Mouse (Mus musculus) T-helper 17 cell (primary cell): ENCODE measurements at regions not wholly inside any gene's neighbourhood (a gene's known extent, or its start where the extent isn't known, plus 50 kb on each side); places are given as distances from the start of the nearest gene placed in this dataset.

Experiments used
- in situ Hi-C, 2 experiments: fragments of 300-600 bp; cut with MboI, MseI; formaldehyde crosslinking; loops; 1 replicate in 1 of 2; 2 replicates in 1 of 2; pipeline ENCODE4 v1.15.1; 2025; ENCODE audit warnings: high pct_unique_total_duplicates in 2 of 2

DNA sequence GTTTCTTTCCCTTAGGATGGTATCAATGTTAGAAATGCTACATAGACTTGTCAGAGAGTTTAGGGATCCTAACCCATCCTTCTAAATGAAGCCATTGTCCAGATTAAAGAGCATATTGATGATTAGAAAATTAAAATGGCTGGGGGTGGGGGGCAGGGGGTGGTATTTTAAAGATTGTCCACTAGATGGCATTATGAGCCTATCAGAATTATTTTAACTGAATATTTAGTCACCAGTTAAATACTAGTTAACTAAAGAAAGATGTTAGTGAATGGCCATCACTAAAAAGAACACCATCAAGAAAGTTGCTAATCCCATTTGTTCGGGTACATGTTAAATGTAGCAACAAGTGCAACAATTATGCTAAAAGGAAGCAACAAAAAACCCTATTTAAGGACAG lies 1909.6 kb upstream of the 5930422O12Rik start:
- in situ Hi-C loops, result no loop called here

- in situ Hi-C loops, result no loop called here
These were observed 1907.5 kb upstream of the 5930422O12Rik start for GRCm38 (mm10) chr8:31520991-31521448.

DNA sequence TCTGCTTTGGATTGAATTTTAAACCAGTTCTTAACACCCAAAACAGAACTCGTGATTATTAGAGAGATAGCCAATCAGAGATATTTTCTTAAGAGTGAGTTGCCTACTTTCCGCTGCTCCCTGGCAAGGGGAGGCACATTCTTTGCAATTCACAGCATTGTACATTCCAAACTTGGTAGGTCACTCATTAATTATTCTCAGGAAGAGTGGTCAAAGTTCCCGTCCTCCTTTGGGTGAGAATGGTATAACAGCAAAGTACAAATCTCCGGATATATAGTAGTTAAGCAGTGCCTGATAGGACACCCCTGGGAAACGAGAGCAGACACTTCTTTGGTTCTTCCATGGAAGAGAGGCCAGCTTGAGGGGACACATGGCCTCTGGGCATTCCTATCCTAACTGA lies 1903.4 kb upstream of the 5930422O12Rik start:
- in situ Hi-C loops, result no loop called here

DNA sequence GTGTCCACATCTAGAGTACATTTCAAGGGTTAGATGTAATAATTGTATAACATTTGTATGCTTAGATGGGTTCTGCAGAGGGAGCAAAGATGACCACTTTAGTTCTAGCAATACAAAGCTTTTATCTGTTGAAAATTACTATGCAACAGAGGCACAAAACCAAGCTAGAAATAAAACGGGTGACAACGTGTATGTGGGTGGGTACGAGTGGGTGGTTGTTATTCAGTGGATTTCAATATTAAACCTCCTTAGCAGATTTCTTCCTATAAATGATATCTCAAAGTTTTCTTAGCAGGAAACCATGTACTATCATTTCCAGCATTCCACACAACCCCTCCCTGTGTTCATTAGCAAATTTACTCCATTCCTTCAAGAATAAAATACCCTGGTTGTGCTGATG lies 1889.3 kb upstream of the 5930422O12Rik start:
- in situ Hi-C loops, result no loop called here

GRCm38 (mm10) chr8:31541646-31542045 lies 1886.9 kb upstream of the 5930422O12Rik start:
- in situ Hi-C loops, result no loop called here

- in situ Hi-C loops, result no loop called here
These were observed 1854.4 kb upstream of the 5930422O12Rik start for GRCm38 (mm10) chr8:31574136-31574535.

GRCm38 (mm10) chr8:31576129-31576528 lies 1852.4 kb upstream of the 5930422O12Rik start:
- in situ Hi-C loops, result no loop called here

GRCm38 (mm10) chr8:31584661-31585060 lies 1843.8 kb upstream of the 5930422O12Rik start:
- in situ Hi-C loops, result no loop called here

- in situ Hi-C loops, result loop anchor here in 1 of 2 experiments (10.0 kb wide), 1 partner anchor 1195 kb away; no protein-coding TSS in a partner anchor
These were observed 1829.0 kb upstream of the 5930422O12Rik start for GRCm38 (mm10) chr8:31599536-31599935.

- in situ Hi-C loops, result loop anchor here in 1 of 2 experiments (10.0 kb wide), 1 partner anchor 1594 kb away; no protein-coding TSS in a partner anchor
These were observed 1827.5 kb upstream of the 5930422O12Rik start for GRCm38 (mm10) chr8:31600979-31601378.

DNA sequence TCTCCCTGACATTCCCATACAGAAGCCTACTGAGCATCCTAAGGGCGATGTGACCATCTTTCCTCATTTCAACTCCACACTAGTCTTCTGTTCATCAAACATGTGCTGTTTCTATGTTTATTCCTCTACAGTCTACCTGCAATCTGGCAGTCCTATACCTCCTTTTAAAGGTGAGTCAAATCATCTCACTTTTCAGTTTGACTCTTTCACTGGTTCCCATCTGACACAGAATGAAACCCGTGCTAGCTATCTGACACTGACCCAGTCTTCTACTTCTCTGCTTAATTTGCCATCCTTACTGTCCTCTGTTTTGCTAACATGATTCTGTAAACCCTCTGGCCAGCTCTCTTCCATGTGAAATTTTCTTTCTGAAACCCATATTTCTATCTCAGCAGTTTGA lies 1812.0 kb upstream of the 5930422O12Rik start:
- in situ Hi-C loops, result no loop called here

DNA sequence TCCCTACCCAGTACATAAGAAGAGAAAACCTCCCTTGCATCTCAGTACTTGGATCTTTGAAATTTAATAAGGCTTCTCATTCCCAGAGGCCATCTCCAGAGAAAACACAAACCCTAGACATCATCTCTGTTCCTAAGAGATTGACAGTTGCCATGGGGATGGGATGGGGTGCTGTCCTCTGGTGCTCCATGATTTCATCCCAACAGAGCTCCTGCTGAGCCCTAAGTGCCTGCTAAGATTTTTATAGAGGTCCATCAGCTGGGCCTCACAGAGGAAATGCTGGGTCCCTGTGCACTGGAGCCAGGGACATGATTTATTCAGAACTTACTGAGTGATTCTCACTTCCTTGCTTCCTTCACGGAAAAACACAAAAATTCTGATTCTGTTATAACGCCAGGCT lies 1800.8 kb upstream of the 5930422O12Rik start:
- in situ Hi-C loops, result loop anchor here in 1 of 2 experiments (10.0 kb wide), 1 partner anchor 977 kb away; no protein-coding TSS in a partner anchor

GRCm38 (mm10) chr8:31628146-31628545 lies 1800.4 kb upstream of the 5930422O12Rik start:
- in situ Hi-C loops, result loop anchor here in 1 of 2 experiments (10.0 kb wide), 1 partner anchor 977 kb away; no protein-coding TSS in a partner anchor

- in situ Hi-C loops, result no loop called here
These were observed 1790.1 kb upstream of the 5930422O12Rik start for GRCm38 (mm10) chr8:31638417-31638816.

GRCm38 (mm10) chr8:31663717-31664116 lies 1764.8 kb upstream of the 5930422O12Rik start:
- in situ Hi-C loops, result no loop called here

DNA sequence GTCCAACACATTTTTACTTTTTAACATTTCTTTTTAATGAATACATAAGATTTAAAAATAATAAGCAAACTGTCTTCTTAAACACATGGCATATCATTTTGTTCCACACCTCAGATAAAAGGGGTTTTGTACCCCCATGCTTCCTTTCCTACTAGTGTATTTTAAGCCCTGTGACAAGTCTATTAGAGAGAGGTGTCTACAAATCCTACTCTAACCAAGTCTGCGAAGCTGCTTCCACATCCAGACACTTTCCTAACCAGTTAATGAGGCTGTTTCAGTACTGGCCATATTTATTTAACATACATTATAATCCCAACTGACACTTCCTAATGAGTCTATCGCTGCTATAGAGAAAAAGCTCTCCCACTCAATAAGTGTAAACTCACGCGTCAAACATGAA lies 1763.0 kb upstream of the 5930422O12Rik start:
- in situ Hi-C loops, result no loop called here

GRCm38 (mm10) chr8:31704168-31704567 lies 1724.3 kb upstream of the 5930422O12Rik start:
- in situ Hi-C loops, result no loop called here

DNA sequence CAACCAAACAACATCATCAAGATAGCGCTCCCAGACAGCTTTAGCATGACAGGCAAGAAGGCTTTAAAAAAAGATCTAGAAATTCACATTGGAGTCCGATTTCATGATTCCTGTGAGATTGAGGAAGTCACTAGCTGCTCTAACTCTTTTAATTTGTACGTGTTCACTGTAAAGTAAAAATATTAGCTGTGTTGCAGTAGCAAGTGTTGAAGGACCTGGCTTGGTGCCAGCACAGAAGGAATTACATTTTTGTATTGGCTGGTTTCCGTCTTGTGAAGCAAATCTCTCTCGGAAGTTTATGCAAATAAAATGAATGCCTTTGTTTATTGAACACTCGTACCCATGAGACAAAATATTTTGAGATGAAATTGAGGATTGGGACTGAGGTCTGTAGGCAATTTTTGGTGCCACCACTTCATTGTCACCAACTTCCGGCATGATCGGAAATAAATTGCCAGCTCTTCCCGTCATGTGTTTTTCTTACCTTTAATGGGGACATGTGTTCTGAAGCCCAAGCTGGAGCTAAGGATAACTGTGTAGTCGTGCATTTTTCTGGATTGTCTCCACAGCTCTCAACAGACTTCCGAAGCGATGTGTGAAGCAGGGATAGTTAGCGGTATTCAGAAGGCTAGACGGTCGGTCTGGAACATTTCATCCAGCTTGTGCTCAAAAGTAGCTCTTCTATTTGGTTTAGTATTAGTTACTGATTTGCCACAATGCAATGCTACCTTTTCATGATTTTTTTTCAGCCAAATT lies 1715.0 kb upstream of the 5930422O12Rik start:
- in situ Hi-C loops, result no loop called here

GRCm38 (mm10) chr8:31714077-31714458 lies 1714.4 kb upstream of the 5930422O12Rik start:
- in situ Hi-C loops, result no loop called here

DNA sequence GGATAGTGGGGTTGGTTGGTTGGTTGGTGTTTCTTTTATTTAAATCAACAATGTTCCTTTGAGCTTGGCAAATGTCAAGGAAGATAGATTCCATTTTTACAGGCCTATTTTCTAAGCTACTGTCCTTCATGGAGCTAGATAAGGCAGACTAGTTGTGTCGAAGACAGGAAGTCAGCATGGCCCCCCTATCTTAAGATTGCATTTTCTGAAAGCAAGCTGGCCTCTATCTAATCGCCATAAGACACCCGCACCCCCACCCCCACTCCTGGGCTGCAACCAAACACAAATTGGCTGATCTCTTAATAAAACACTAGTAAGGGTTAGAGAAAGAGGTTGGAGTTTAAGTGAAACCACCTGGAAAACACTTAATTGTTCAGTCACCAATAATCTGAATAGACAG lies 1708.5 kb upstream of the 5930422O12Rik start:
- in situ Hi-C loops, result no loop called here

DNA sequence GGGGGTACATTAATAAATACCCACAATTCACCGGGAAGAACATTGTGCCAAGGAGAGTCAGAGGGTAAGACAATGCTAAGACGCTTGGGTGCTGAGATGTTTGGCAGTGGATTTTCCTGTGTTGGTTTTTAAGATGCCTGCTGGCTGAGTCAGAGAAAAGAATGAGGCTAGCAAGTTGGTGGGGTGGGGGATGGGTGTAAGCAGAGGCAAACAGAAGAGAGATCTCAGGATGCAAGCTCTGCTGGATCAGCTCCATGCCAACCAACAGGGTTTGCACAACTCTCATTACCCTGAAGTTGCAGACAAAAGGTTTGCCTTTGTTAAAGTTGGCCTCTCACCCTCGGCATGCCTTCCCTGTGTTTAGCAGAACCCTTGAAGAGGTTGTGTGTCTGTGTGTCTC lies 1707.9 kb upstream of the 5930422O12Rik start:
- in situ Hi-C loops, result no loop called here

GRCm38 (mm10) chr8:31725430-31725829 lies 1703.1 kb upstream of the 5930422O12Rik start:
- in situ Hi-C loops, result no loop called here

DNA sequence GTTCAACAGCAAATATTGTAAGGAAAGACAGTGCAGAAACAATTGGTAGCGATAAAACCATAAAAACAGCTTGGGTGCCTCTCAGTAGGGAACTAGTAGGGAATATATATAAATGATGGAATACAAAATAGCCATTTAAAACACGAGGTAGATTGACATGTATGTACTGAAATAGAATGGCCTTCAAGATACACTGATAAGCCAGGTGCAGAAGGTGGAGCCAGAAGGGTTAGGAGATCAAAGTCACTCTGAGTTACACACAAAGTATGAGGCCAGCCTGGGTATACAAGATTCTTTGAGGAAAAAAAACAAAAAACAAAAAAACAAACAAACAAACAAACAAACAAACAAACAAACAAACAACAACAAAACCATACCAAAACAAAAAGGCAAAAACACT lies 1692.9 kb upstream of the 5930422O12Rik start:
- in situ Hi-C loops, result no loop called here
